Mouse (Mus musculus) thymus, postnatal 25 days (tissue): Measurements from ENCODE around the gene Klhl6.

Experiments
- DNase-seq: peaks from one replicate; pipeline ENCODE4 v3.0.0; 2022

Klhl6 gene

DNA sequence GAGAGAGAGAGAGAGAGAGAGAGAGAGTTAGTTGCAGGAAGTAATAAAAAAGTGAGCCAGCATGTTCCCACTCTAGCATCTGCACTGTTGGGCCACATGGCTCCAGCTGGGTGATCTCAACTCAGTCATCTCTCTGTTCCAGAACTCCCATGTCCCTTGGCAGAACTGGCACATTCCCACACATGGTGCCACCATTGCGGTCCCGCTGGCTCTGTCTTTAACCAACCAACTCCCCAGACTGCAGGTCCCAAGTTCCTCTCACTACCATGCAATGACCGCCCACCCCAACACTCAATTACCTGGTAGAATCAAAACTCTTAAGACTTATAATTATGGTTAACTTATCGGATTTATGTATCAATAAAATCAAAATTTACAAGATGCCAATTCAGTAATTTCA lies 14.2 kb downstream of the Klhl6 start:
- DNase-seq, result no peak

DNA sequence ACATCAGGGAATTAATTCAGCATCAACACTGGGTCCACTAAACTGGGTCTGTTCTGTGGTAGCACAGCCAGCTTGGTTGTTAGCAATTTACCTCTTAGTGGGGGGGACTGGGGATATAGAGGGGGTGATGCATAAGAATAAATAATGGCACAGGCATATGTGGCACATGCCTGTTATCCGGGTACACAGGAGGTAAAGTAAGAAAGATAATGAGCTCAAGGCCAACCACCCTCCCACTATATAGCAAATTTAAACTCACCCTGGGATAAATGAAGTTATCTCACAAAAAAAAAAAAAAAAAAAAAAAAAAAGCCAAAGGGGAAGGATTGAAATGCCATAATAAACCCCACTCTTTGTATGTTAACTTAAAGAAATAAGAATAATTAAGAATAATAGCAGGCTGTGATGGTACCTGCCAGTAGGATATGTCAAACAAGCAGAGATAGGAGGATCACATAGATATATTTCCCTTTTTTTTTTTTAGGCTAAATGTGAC lies 14.9 kb downstream of the Klhl6 start:
- no peak for DNase-seq

DNA sequence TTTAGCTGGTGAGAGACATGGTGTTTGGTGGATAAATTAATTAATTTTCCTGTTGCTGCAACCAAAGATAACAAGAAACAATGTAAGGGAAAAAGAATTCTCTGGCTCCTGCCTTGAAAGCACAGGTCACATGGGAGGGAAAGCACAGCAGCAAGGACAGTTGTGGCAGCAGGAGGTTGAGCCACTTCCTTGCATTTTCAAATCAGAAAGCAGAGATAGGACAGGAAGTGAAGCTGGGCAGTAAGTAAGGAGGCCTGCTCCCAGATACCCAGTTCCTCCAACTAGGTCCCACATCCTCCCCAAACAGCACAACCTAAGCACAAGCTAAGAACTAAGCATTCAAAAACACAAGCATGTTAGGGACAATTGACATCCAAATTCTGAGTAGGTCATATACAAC lies 15.9 kb downstream of the Klhl6 start:
- no peak for DNase-seq

DNA sequence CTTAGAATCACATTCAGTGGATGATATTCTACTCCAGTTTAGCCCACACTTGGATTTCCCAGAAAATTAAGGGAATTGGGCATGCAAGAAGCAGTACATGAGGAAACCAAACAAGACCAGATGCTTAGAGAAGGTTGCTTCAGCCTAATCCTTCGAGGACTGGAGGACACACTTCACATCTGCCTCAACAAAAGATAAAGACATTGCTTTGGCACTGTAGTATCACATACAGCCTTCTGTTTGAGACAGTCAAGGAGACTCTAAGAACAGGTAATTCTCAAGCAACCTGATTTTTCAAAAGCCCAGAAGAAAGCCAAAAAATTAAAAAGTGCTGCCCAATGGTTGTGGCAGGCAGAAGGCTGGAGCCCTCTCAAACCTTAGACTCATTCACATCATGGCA lies 16.4 kb downstream of the Klhl6 start:
- no peak for DNase-seq

DNA sequence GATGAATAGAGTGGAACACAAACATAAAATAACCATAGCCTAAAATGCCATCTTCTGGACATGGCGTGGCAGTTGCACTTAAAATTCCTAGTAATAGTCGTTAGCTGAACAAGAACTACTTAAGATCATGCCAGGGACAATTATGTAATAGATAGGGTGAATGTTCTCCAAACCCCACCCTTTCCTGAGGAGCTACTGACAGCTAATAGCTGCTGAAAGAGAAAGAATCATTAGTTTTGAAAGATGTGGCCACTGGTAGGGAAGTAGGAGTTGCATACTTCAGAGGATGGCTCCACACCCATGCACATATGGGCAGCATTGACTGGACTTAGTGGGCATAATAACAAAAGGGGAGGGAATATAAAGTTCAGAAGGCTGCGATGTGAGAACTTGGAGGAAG lies 19.9 kb downstream of the Klhl6 start:
- DNase-seq, result no peak

DNA sequence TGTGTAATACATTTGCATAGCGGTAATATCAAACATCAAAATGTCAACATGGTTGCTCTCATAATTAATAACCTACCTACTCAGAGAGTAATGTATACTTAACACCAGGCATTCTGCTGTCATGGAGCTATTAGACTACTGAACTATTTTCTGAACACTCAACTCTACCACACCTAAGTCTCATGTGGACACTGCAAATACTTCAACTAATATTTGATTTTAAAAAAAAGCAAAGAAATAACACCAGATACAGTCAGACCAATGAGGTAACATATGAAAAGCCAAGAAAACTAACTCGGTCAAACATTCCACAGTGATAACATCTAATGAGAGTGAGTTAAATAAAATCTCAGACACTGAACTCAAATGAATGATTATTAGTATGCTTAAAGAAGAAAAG lies 21.8 kb downstream of the Klhl6 start:
- no peak for DNase-seq

DNA sequence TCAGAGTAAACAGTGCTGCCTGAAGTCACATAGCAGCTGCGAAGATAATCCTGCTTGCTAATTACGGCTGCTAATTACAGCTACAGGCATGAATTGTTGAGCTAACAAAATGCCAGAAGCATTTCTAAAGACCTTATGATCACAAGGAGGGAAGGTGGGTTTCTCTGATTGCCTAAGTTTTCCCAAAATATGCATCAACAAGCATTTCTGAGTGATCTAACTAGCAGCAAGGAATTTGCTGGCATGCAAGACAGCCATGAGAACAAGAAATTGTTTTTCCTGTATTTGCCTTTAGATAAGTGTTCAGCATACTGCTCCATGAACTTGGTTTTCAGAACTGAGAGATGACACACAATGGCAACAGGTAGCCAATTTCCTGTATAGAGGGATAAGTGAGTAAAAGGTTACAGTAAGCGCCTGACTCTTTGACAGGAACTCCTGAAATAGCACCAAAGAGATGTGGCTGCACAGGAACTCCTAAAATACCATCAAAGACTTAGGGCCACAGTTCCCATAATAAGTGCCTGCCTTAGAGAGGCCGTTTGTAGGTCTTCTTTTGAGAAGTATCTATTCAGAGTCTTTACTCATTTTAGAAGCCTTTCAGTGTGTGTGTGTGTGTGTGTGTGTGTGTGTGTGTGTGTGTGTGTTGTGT lies 22.3 kb downstream of the Klhl6 start:
- DNase-seq, result peak; percentile 26

DNA sequence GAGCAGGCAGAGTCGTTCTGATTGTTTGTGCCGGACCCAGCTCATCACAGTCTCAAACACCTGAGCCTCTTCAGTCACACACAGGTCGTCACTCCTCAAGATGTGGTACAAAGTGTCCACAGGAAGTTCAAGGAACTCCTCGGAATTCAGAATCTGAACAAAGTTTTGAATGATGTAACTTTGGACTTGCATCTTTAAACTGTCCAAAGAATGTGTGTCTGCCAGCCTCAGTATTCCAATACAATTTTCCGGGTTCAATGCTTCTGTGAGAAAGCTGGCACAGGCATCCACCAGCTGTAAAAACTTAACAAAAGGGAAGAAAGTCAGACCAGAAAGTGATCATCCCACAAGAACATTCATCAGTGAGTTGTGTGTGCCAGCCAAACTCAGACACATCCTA lies 25.8 kb downstream of the Klhl6 start:
- DNase-seq, result no peak

DNA sequence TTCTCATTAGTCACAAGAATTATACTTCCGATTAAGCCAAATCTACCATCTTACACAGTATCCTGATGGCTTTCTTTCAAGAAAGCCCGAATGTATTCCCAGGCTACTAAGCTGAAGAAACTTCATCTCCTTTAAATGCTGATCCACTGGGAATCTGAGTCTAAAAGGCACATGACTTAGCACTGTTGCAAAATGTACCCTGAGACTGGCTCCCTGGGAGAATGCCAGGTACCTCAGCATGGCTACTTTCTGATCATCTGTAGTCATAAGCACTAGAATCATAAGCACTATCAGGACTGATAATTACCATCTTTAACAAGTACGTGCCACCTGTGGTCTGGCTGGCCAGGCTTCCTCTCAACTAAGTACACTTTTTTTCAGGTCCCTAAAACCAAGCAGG lies 35.5 kb downstream of the Klhl6 start:
- no peak for DNase-seq

DNA sequence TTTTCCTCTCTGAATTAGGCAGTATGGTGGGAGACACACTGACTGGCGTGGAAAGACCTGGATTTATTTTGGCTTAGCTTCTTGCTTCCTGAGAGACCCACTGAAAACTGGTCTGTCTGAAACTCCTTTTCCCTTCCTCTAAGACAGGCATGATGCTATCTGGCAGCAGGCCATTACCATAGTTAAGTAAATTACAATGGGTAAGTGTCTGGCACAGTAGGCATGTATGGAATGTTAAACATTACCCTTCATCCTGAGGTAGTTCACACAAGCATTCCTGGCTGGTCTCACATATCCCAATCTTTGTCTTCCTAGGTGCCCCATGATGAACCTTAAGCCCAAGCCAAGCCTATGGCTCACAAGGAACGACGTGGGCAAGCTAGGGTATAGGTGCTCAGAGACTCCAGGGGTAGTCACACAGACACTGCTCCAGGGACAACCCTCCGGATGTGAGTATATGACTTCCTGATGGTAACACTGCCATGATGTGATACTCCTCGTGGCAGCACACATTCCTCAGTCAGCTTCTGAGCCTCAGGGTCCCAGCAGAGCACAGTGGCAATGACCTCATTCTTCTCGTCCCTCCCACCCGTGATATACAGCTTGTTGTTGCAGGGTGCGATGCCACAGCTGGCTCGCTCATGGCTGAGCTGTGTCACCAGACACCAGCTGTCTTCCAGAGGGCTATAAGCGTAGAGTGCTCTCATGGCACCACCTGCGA lies 36.1 kb downstream of the Klhl6 start:
- no peak for DNase-seq

DNA sequence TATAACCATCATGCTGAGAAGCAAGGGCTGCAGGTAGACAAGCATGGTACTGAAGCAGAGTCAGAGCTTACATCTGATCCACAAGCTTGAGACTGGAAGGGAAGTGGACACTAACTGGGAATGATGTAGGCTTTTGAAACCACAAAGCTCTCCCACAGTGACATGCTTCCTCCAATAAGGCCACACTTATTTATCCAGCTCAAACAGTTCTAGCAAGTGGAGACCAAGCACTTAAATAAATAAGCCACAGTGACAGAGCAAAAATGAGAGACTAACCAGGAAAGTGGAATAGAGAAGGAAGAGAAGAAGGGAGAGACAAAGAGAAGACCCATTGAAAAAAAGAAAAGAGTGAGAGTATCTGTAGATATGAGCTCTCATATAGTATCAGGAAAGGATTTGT lies 62.0 kb downstream of the Klhl6 start:
- no peak for DNase-seq

DNA sequence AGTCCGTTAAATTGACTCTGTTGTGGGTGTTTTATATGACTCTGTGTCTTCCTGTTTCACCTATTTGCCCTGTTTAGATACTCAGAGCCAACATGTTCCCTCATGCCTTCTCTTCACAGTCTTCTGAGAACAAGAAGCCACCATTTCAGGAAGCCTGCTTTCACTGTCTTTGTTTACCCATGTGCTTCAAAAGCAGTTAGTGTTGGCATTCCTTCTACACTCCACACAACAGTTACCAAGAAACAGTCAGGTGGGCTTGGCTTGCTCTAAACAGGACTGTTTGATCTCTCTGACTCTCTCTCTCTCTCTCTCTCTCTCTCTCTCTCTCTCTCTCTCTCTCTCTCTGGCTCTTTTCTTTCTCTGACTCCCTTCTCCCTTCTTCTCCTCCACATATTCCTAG lies 64.6 kb downstream of the Klhl6 start:
- DNase-seq, result no peak

DNA sequence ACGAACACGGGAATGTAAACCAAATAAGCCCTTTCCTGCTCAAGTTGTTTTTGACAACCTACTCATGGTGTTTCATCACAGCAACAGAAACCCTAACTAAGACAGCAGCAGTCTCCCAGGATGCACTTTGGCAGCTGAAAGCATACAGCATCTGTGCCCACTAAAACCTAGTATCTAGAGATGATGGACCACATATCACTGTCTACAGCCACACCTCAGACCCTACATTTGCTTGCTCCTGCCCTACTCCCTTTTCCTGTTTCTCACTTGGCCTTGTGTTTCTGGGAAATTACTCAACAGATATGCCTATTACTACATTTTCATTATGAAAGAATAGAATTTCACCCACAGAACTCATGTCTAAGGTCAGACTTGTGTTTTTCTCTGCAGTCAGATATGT lies 70.3 kb downstream of the Klhl6 start:
- no peak for DNase-seq

DNA sequence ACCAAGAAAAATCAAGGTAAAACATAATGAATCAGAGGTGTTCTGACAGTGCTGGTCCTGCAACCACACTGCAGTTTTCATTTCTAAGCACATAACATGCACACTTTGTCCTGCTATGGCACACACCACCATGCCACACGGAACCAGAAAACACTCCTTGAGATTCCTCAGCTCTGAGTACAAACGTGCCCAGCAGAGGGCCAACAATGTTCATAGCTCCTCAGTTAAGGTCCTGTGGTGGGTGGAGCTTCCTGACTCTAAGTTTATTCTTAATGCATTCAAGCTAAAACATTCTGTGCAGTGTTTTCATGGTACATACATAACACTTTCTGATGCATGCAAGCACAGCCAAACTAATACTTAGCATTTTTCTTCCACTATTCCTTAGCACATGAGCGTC lies 74.5 kb downstream of the Klhl6 start:
- peak; percentile 30 for DNase-seq

DNA sequence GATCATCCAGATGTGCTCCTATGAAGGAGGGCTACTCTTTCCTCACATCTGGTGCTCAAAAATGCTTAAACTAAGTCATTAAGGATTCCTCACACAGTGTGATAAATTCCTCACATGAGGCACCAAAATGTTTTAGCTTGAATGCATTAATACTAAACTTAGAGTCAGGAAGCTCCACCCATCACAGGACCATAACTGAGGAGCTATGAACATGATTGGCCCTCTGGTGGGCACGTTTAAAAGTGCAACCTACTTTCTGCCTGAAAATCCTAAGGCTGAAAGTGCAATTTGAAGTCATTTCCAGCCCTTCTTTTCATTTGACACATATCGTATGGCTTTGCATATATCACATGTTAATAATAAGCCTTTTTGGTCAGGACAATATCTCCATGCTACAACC lies 75.7 kb downstream of the Klhl6 start:
- peak; percentile 75 for DNase-seq

DNA sequence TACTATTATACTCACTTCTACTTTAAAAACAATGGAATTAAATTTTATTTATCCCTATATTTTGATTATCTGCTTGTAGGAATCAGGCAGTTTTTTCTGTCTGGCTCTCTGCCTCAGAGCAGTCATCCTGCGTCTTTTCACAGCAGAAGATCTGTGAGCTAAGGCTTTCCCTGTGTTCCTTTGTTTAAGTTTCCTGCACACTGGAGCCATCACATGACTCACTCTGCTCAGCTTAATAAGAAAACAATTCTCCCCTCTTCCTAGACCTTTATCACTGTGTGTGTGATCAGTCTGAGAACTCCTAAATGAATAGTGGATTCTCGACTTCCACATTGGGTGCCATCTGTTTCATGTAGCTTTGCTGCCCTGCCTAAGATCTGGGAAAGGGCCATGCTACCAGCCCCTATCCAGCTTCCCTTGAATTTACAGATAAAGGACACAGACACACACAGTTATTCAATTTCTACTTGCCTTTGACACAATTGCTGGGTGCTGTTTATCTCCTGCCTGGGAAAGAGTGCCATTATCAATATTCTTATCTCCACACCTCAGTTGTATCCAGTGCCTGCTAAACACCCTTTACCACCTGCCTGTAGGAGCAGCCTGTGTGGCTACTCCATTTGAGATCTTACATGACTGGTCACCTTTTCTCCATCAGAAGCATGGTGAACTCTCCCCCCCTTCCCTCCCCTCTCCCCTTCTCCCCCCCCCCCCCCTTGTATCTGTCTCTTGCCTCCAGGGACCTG lies 77.9 kb downstream of the Klhl6 start:
- DNase-seq, result no peak

DNA sequence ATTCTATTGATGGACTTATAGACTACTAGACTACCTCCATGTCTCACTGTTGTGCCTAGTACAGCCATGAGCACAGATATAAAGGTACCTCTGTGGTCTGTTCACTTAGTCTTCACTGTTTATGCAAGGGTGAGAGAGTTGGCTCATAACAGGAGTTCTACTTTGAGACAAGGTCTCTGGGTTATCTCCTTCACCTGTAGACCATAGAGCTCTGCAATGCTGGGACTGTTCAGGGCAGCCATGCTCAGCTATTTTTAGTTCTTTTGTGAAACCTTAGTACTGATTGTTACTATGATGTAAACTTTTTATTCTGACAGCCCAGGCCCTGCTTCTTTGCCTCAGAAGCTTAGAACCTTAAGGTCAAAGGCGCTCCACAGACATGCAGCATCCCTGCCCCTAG lies 79.0 kb downstream of the Klhl6 start:
- DNase-seq, result no peak
